Mouse (Mus musculus) intestine, embryonic 16.5 days (tissue): ENCODE data around the gene Mdm2. TPM values are rescaled to one million over a fixed set of nuclear protein-coding genes. Genes with fewer than 3 reads are reported as not detected.

Source experiments
- ATAC-seq: fragments of 200-750 bp; cut with Nextera tagmentation; 2 replicates; pipeline ENCODE4 v1.8.0; 2017; ENCODE audit warnings: moderate TSS enrichment, moderate library complexity
- H3K27ac ChIP-seq: fragments of 300-500 bp; sonication (generic); 2 replicates; pipeline ENCODE4 v1.5.1; 2014; ENCODE audit warnings: mild to moderate bottlenecking, low read length
- H3K27me3 ChIP-seq: fragments of 300-500 bp; sonication (generic); replicated peaks from 2 replicates; pipeline ENCODE4 v1.6.1; 2014; ENCODE audit warnings: low read length, control low read depth, mixed read lengths; ENCODE audit not compliant: control insufficient read depth, insufficient read depth
- H3K36me3 ChIP-seq: fragments of 300-500 bp; sonication (generic); 2 replicates; pipeline ENCODE4 v1.6.1; 2014; ENCODE audit warnings: low read length, control low read depth; ENCODE audit not compliant: control insufficient read depth, insufficient read depth
- H3K4me1 ChIP-seq: fragments of 300-500 bp; sonication (generic); 2 replicates; pipeline ENCODE4 v1.6.1; 2014; ENCODE audit warnings: low read length, control low read depth, mixed read lengths; ENCODE audit not compliant: control insufficient read depth, insufficient read depth
- H3K4me2 ChIP-seq: fragments of 300-500 bp; sonication (generic); 2 replicates; pipeline ENCODE4 v1.6.1; 2014; ENCODE audit warnings: low read depth, low read length, control low read depth
- H3K4me3 ChIP-seq: fragments of 300-500 bp; sonication (generic); 2 replicates; pipeline ENCODE4 v1.5.1; 2014; ENCODE audit warnings: mild to moderate bottlenecking, low read length
- H3K9ac ChIP-seq: fragments of 300-500 bp; sonication (generic); 2 replicates; pipeline ENCODE4 v1.6.1; 2014; ENCODE audit warnings: low read depth, low read length
- H3K9me3 ChIP-seq: fragments of 300-500 bp; sonication (generic); 2 replicates; pipeline ENCODE4 v1.6.1; 2016; ENCODE audit warnings: low read length, control low read depth; ENCODE audit not compliant: control insufficient read depth
- WGBS: fragments of 180-500 bp; shearing (Covaris S2); extraction: QIAGEN DNeasy Blood & Tissue Kit; methylation state at CpG from one replicate; pipeline ENCODE4 v1.1.7; 2014; 5-methylcytosine and 5-hydroxymethylcytosine counted together
- polyA plus RNA-seq: library from polyadenylated mRNA; unstranded; fragments of >200 nt; fragmentation: Nextera tagmentation; extraction: Ambion mirVana; gene quantifications from 2 replicates; pipeline ENCODE4 v1.2.1, GENCODE M21; 2015

Mdm2 gene
- polyA plus RNA-seq, 1 experiment from 2014 or later: 32.4 TPM

GRCm38 (mm10) chr10:117690101-117690352, 20.5 kb downstream of the Mdm2 start:
- no peak overlapping the region for H3K9ac ChIP-seq
- no peak for ATAC-seq
- H3K4me1 ChIP-seq: no peaks in the 10 kb centered on the region
- no peak overlapping the region for H3K27ac ChIP-seq
- H3K4me2 ChIP-seq: no peak overlapping the region
- peaks cover 22% of the 10 kb centered on the region for H3K36me3 ChIP-seq
- H3K27me3 ChIP-seq: no peaks in the 10 kb centered on the region
- WGBS: 86% methylated on average over 2 of the region's 2 CpGs
- no peak overlapping the region for H3K4me3 ChIP-seq
- no peaks in the 10 kb centered on the region for H3K9me3 ChIP-seq

GRCm38 (mm10) chr10:117689297-117690100, 21.1 kb downstream of the Mdm2 start:
- ATAC-seq: no peak
- peaks cover 18% of the 10 kb centered on the region for H3K36me3 ChIP-seq
- 93% methylated on average over 11 of the region's 11 CpGs for WGBS

GRCm38 (mm10) chr10:117688204-117689151, 22.1 kb downstream of the Mdm2 start:
- Histone ChIP-seq H3K36me3 (peaks cover 17% of the 10 kb centered on the region), H3K4me1 (no peaks in the 10 kb centered on the region), H3K9me3 (no peaks in the 10 kb centered on the region), H3K27ac (no peak overlapping the region), H3K27me3 (no peaks in the 10 kb centered on the region), H3K4me2 (no peak overlapping the region), H3K9ac (no peak overlapping the region), H3K4me3 (no peak overlapping the region)
- peak; percentile 77 for ATAC-seq
- WGBS: 85% methylated on average over 13 of the region's 13 CpGs

More at GRCm38 (mm10) chr10:117689297-117690100, 21.1 kb downstream of the Mdm2 start:
- Histone ChIP-seq H3K27ac (no peak overlapping the region), H3K9me3 (no peaks in the 10 kb centered on the region), H3K4me1 (no peaks in the 10 kb centered on the region), H3K4me2 (no peak overlapping the region), H3K9ac (no peak overlapping the region), H3K4me3 (no peak overlapping the region), H3K27me3 (no peaks in the 10 kb centered on the region)

- Histone ChIP-seq H3K4me2 (no peak overlapping the region), H3K4me3 (no peak overlapping the region), H3K27me3 (no peaks in the 10 kb centered on the region), H3K9ac (no peak overlapping the region), H3K9me3 (no peaks in the 10 kb centered on the region), H3K27ac (no peak overlapping the region), H3K4me1 (no peaks in the 10 kb centered on the region), H3K36me3 (peaks cover 12% of the 10 kb centered on the region)
- no peak for ATAC-seq
- WGBS: 87% methylated on average over 7 of the region's 7 CpGs
These were observed 23.0 kb downstream of the Mdm2 start for GRCm38 (mm10) chr10:117687577-117687976.

GRCm38 (mm10) chr10:117687018-117687417, 23.5 kb downstream of the Mdm2 start:
- no peak for ATAC-seq
- WGBS: 71% methylated on average over 3 of the region's 3 CpGs
- Histone ChIP-seq H3K4me1 (no peaks in the 10 kb centered on the region), H3K4me2 (no peak overlapping the region), H3K9me3 (no peaks in the 10 kb centered on the region), H3K36me3 (peaks cover 10% of the 10 kb centered on the region; the same call in 1 of the 2 replicates), H3K27ac (no peak overlapping the region), H3K27me3 (no peaks in the 10 kb centered on the region), H3K4me3 (no peak overlapping the region), H3K9ac (no peak overlapping the region)

- H3K27me3 ChIP-seq: no peaks in the 10 kb centered on the region
- no peak for ATAC-seq
- no peaks in the 10 kb centered on the region for H3K9me3 ChIP-seq
- H3K4me1 ChIP-seq: no peaks in the 10 kb centered on the region
- 92% methylated on average over 13 of the region's 13 CpGs for WGBS
- no peak overlapping the region for H3K4me2 ChIP-seq
- H3K27ac ChIP-seq: no peak overlapping the region
- H3K4me3 ChIP-seq: no peak overlapping the region
- H3K36me3 ChIP-seq: peaks cover 10% of the 10 kb centered on the region; the same call in 1 of the 2 replicates
- H3K9ac ChIP-seq: no peak overlapping the region
These were observed 24.5 kb downstream of the Mdm2 start for GRCm38 (mm10) chr10:117685849-117686591.

GRCm38 (mm10) chr10:117685171-117685848, 25.2 kb downstream of the Mdm2 start:
- ATAC-seq: no peak
- Histone ChIP-seq H3K4me1 (no peaks in the 10 kb centered on the region), H3K4me2 (no peak overlapping the region), H3K27ac (no peak overlapping the region), H3K9me3 (no peaks in the 10 kb centered on the region), H3K27me3 (no peaks in the 10 kb centered on the region), H3K9ac (no peak overlapping the region), H3K36me3 (peaks cover 7% of the 10 kb centered on the region; the same call in 1 of the 2 replicates), H3K4me3 (no peak overlapping the region)
- WGBS: 91% methylated on average over 15 of the region's 15 CpGs

- H3K9ac ChIP-seq: no peak overlapping the region
- no peak for ATAC-seq
- no peak overlapping the region for H3K4me3 ChIP-seq
- H3K9me3 ChIP-seq: no peaks in the 10 kb centered on the region
- H3K4me1 ChIP-seq: no peaks in the 10 kb centered on the region
- no peak overlapping the region for H3K4me2 ChIP-seq
- H3K27me3 ChIP-seq: no peaks in the 10 kb centered on the region
- WGBS: 87% methylated on average over 19 of the region's 19 CpGs
- H3K27ac ChIP-seq: no peak overlapping the region
- peaks cover 4% of the 10 kb centered on the region; the same call in 1 of the 2 replicates for H3K36me3 ChIP-seq
These were observed 26.0 kb downstream of the Mdm2 start for GRCm38 (mm10) chr10:117684298-117685170.
